Mouse (Mus musculus): Measurements from ENCODE around the gene Vmn1r38.

- TF ChIP-seq POLR2A (IDR thresholded peaks at IDR 0.05; ENCODE audit: borderline replicate concordance, low read depth, low read length) (no peak), CTCF (IDR thresholded peaks at IDR 0.05; ENCODE audit: low read depth, low read length) (no peak)
Observed at GRCm38 (mm10) chr6:66806311-66806710, 23.9 kb upstream of the Vmn1r38 start.

Measured in bone marrow macrophage, adult 2 months (primary cell).